Mouse (Mus musculus) hindbrain, embryonic 15.5 days (tissue): ENCODE measurements around the gene Med12l. TPM values are rescaled to one million over a fixed set of nuclear protein-coding genes. Genes with fewer than 3 reads are reported as not detected.

Experiments
- ATAC-seq: fragments of 200-750 bp; cut with Nextera tagmentation; 2 replicates; pipeline ENCODE4 v1.8.0; 2017; ENCODE audit warnings: low read depth, moderate number of reproducible peaks, moderate TSS enrichment; ENCODE audit not compliant: low FRiP score
- H3K27ac ChIP-seq: fragments of 300-500 bp; sonication (generic); replicated peaks from 2 replicates; pipeline ENCODE4 v1.5.1; 2015; ENCODE audit warnings: mild to moderate bottlenecking, inconsistent platforms
- H3K27me3 ChIP-seq: fragments of 300-500 bp; sonication (generic); 2 replicates; pipeline ENCODE4 v1.6.1; 2015; ENCODE audit warnings: control low read depth, inconsistent platforms
- H3K36me3 ChIP-seq: fragments of 300-500 bp; sonication (generic); 2 replicates; pipeline ENCODE4 v1.6.1; 2015; ENCODE audit warnings: control low read depth, inconsistent platforms
- H3K4me1 ChIP-seq: fragments of 300-500 bp; sonication (generic); replicated peaks from 2 replicates; pipeline ENCODE4 v1.6.1; 2015; ENCODE audit warnings: control low read depth, inconsistent platforms
- H3K4me2 ChIP-seq: fragments of 300-500 bp; sonication (generic); 2 replicates; pipeline ENCODE4 v1.6.1; 2015; ENCODE audit warnings: moderate library complexity, mild to moderate bottlenecking, inconsistent platforms
- H3K4me3 ChIP-seq: fragments of 300-500 bp; sonication (generic); 2 replicates; pipeline ENCODE4 v1.5.1; 2015; ENCODE audit warnings: mild to moderate bottlenecking, inconsistent platforms
- H3K9ac ChIP-seq: fragments of 300-500 bp; sonication (generic); 2 replicates; pipeline ENCODE4 v1.6.1; 2015; ENCODE audit warnings: inconsistent platforms
- H3K9me3 ChIP-seq: fragments of 300-500 bp; sonication (generic); 2 replicates; pipeline ENCODE4 v1.6.1; 2016; ENCODE audit warnings: control low read depth, inconsistent platforms
- WGBS: fragments of 180-500 bp; shearing (Covaris S2); methylation state at CpG from one replicate; pipeline ENCODE4 v1.1.7; 2015; 5-methylcytosine and 5-hydroxymethylcytosine counted together
- polyA plus RNA-seq: library from polyadenylated mRNA; unstranded; fragments of >200 nt; fragmentation: Nextera tagmentation; extraction: Ambion mirVana; gene quantifications from 2 replicates; pipeline ENCODE4 v1.2.1, GENCODE M21; 2015

The Med12l gene
- polyA plus RNA-seq, 1 experiment from 2014 or later = 4.2 TPM

DNA sequence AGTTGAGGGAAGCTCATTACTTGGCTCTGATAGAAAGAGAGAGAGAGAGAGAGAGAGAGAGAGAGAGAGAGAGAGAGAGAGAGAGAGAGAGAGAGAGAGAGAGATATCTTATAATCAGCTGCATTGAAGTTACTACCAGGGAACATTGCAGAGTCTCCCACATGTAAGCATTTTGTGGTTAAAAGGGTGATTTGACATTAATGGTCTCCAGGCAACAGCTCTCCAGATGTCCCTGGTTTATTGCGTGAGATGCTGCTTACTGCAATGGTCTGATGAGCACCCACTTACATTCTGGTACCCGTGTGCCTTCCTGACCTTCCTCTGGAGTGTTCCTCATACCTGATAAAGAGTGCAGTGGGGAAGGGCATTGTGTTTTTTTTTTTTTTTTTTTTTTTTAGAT, 149.3 kb downstream of the Med12l start:
- H3K27me3 ChIP-seq = no peaks in the 10 kb centered on the region
- H3K9ac ChIP-seq = no peak overlapping the region
- WGBS = 66% methylated on average over 2 of the region's 2 CpGs
- no peaks in the 10 kb centered on the region for H3K4me1 ChIP-seq
- H3K4me3 ChIP-seq = no peak overlapping the region
- H3K27ac ChIP-seq = no peak overlapping the region
- H3K36me3 ChIP-seq = no peaks in the 10 kb centered on the region
- H3K4me2 ChIP-seq = no peak overlapping the region
- H3K9me3 ChIP-seq = no peaks in the 10 kb centered on the region
- no peak for ATAC-seq

DNA sequence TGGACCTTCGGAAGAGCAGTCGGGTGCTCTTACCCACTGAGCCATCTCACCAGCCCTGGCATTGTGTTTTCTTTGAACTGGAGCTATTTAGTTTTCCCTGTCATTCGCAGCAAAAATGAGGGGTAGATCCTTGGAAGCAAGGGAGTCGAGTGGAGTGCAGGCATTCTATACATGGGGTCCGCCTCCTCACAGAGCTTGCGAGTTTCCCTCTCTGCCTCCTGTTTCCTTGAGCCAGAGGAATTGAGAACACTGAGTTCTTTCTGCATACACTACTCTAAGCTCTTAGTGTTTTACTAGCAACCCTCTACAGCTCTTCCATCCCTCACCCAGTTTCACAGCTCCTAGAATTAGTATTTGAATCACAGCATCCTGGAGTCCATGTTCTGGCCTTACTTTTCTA, 149.8 kb downstream of the Med12l start:
- Histone ChIP-seq H3K9me3 (no peaks in the 10 kb centered on the region), H3K27me3 (no peaks in the 10 kb centered on the region), H3K9ac (no peak overlapping the region), H3K27ac (no peak overlapping the region), H3K4me3 (no peak overlapping the region), H3K4me1 (no peaks in the 10 kb centered on the region), H3K4me2 (no peak overlapping the region), H3K36me3 (no peaks in the 10 kb centered on the region)
- 96% methylated on average over 6 of the region's 6 CpGs for WGBS
- no peak for ATAC-seq

DNA sequence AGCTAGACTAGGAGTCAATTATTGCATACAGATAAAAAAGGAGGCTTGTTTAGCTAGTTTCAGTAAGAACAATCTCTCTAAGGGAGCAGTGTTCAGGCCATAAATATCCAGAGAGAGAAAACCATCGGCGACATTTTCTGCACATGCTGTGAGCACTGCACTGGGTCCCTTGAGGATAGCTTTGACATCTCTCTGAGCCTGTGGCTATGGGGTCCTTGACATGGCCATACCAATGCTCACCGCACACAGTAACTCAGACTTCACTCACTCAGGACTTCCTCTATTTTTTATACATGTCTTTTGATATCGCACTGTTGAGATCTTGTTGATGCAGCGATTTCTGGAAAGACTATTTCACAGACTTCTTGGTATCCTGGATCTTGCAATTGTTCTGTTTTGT, 151.4 kb downstream of the Med12l start:
- 92% methylated on average over 5 of the region's 5 CpGs for WGBS
- no peak for ATAC-seq
- no peak overlapping the region for H3K4me3 ChIP-seq
- H3K27me3 ChIP-seq = no peaks in the 10 kb centered on the region
- H3K36me3 ChIP-seq = no peaks in the 10 kb centered on the region
- no peak overlapping the region for H3K27ac ChIP-seq
- H3K9ac ChIP-seq = no peak overlapping the region
- no peaks in the 10 kb centered on the region for H3K9me3 ChIP-seq
- no peak overlapping the region for H3K4me2 ChIP-seq
- no peaks in the 10 kb centered on the region for H3K4me1 ChIP-seq

DNA sequence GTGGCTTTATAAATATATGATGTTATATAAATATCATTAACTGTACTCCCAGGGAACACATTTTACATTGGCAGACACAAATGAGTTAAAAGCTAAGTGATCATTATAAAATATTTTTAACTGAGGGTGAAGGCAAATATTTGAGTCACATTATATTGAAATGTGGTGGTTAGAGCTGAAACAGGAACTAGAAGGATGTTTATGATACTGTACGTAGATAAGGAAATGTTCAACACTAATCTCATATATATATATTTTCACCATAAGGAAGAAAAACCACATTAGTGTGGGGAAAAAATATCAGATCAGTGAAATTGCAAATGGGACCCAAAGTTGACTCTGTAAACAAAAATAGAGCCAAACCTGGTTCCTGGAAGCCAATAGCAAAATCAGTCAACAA, 154.8 kb downstream of the Med12l start:
- Histone ChIP-seq H3K9ac (no peak overlapping the region), H3K4me1 (no peaks in the 10 kb centered on the region), H3K27ac (no peak overlapping the region), H3K4me2 (no peak overlapping the region), H3K9me3 (no peaks in the 10 kb centered on the region), H3K4me3 (no peak overlapping the region), H3K27me3 (no peaks in the 10 kb centered on the region), H3K36me3 (no peaks in the 10 kb centered on the region)
- no peak for ATAC-seq
- WGBS = 91% methylated on average over 1 of the region's 1 CpGs

DNA sequence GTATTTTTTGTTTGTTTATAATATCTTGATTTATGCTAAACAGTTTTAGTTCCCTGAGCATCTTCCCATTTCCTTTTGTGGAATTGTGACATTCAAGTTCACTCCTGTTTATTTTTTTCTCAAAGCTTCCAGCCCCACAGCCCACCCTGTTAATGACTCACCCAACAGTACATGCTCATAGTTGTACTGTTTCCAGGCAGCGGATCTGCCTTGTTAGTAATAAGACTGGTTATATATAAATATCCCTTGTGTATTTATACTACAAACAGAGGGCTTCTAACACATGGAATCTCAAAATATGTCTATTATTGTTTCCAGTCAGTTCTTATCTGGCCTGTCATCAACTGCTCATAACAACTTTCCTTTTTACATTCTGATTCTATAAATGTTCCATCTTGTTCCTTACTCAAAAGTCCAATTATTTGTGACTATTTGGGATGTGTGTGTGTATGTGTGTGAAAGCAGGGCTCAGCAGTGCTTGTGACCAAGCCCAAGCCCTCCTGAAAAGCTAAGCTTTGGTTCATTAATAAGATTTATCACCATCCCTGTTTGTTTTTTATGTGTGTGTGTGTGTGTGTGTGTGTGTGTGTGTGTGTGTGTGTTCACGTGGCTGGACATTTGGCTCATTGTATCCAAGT, 161.9 kb downstream of the Med12l start:
- H3K4me1 ChIP-seq = no peaks in the 10 kb centered on the region
- no peaks in the 10 kb centered on the region for H3K27me3 ChIP-seq
- no peak overlapping the region for H3K27ac ChIP-seq
- H3K4me3 ChIP-seq = no peak overlapping the region
- H3K4me2 ChIP-seq = no peak overlapping the region
- H3K36me3 ChIP-seq = no peaks in the 10 kb centered on the region
- WGBS = 81% methylated on average over 2 of the region's 2 CpGs
- H3K9ac ChIP-seq = no peak overlapping the region
- ATAC-seq = no peak
- no peaks in the 10 kb centered on the region for H3K9me3 ChIP-seq

DNA sequence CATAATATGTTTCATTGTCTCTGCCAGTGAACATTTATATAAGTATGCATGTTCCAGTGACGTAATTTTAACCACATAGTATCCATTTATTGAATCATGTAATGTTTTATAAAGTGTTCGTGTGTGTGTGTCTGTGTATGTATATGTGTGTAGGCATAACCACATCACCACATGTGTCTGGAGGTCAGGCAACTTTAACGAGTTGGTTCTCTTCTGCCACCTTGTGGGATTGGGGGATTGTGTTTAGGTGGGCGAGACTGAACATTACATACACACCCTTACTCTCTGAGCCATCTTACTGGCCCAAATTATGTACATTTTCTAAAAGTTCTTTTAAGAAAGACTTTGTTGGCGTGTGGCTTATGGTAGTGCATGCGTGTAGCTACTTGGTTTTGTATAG, 162.9 kb downstream of the Med12l start:
- no peak overlapping the region for H3K9ac ChIP-seq
- no peak for ATAC-seq
- H3K27ac ChIP-seq = no peak overlapping the region
- no peaks in the 10 kb centered on the region for H3K27me3 ChIP-seq
- no peaks in the 10 kb centered on the region for H3K4me1 ChIP-seq
- no peak overlapping the region for H3K4me2 ChIP-seq
- H3K9me3 ChIP-seq = no peaks in the 10 kb centered on the region
- no peaks in the 10 kb centered on the region for H3K36me3 ChIP-seq
- WGBS = 91% methylated on average over 6 of the region's 6 CpGs
- no peak overlapping the region for H3K4me3 ChIP-seq

DNA sequence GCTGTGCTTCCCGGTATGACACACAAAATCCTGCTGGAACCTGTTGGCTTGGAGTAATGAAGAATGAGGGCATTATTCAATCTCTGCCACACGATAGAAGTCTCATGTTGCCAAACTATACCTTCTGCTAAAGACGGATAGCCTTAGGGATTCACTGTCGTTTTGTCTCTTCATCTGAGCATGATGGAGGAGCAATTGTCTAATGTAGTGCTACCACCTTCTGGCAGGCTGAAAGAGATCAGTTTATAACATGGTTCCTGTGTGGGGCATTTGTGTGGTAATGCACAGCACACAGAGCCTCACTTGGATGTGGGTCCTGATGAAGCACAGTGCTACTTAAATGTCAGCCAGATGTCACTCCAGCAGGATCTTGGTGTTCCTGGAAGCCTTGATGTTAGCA, 163.6 kb downstream of the Med12l start:
- Histone ChIP-seq H3K27ac (no peak overlapping the region), H3K9ac (no peak overlapping the region), H3K4me3 (no peak overlapping the region), H3K4me1 (no peaks in the 10 kb centered on the region), H3K36me3 (no peaks in the 10 kb centered on the region), H3K4me2 (no peak overlapping the region), H3K27me3 (no peaks in the 10 kb centered on the region), H3K9me3 (no peaks in the 10 kb centered on the region)
- ATAC-seq = no peak
- 72% methylated on average over 4 of the region's 4 CpGs for WGBS

DNA sequence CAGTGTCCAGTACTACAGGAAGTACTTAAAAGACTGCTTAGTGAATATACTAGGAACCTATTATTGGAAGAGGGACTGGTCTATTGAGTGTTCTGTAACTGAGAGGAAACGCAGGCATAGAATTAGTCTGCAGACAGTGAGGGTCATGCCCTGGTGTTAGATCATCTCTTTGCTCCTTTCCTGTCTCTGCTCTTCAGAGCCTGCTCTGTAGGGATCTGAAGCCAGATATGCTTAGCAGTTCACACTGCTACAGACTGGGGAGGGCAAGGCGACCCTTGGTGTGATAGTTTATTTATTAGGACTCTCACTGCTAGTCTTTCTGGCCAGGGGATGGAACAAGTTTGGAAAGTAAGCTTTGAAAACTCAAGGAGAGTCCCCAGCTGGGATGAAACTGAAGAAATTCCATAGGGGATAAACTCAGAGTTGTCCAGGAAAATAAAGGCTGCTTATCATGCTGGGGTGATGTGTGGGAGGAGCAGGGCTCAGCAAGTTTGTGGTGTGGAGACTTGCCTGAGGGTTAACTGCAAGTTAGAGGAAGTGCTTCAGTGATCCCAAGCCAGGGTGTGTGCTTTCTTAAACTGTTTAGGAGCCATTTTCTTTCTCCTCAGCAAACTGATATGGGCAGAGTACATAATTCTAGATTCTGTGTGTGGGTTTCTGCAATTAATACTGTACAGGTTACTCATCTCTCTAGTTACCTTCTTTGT, 164.4 kb downstream of the Med12l start:
- Histone ChIP-seq H3K9ac (no peak overlapping the region), H3K9me3 (no peaks in the 10 kb centered on the region), H3K27me3 (no peaks in the 10 kb centered on the region), H3K36me3 (no peaks in the 10 kb centered on the region), H3K4me2 (no peak overlapping the region), H3K27ac (no peak overlapping the region), H3K4me1 (no peaks in the 10 kb centered on the region), H3K4me3 (no peak overlapping the region)
- ATAC-seq = no peak
- 75% methylated on average over 2 of the region's 2 CpGs for WGBS

DNA sequence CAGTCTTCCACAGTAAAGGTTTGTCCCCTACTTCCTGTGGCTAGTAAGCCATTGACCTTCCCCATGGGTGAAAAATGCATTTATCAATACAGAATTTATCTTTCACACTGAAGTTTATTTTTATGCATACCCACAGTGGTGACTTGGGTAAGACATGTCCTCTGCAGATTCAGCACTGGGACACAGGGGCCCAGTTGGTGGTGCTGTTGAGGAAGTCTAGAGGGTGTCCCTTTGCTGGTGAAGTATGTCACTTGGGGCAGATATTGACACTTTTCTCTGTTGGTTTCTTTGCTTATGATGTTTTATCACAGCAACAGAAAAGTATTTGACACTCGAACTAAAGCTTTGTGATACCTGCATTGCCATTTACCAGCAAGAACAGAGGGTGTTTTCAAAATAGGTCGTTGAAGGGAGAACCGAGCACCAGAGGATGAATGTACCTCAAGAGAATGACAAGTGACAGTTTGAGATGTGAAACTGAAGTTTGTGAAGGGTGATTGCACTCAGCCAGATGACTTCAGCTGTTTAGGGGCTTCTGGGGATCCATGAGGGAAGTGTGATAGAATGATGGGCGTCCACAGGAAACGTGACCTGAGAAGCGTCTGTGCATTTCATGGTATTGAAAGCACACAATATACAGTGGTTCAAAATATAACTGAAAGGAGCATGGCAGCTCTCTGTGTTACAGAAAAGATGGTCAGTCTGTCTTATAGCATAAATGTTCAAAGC, 169.0 kb downstream of the Med12l start:
- no peaks in the 10 kb centered on the region for H3K9me3 ChIP-seq
- H3K4me1 ChIP-seq = no peaks in the 10 kb centered on the region
- H3K4me2 ChIP-seq = no peak overlapping the region
- no peaks in the 10 kb centered on the region for H3K27me3 ChIP-seq
- H3K27ac ChIP-seq = no peak overlapping the region
- no peak overlapping the region for H3K4me3 ChIP-seq
- H3K9ac ChIP-seq = no peak overlapping the region
- 87% methylated on average over 6 of the region's 6 CpGs for WGBS
- H3K36me3 ChIP-seq = no peaks in the 10 kb centered on the region
- no peak for ATAC-seq

DNA sequence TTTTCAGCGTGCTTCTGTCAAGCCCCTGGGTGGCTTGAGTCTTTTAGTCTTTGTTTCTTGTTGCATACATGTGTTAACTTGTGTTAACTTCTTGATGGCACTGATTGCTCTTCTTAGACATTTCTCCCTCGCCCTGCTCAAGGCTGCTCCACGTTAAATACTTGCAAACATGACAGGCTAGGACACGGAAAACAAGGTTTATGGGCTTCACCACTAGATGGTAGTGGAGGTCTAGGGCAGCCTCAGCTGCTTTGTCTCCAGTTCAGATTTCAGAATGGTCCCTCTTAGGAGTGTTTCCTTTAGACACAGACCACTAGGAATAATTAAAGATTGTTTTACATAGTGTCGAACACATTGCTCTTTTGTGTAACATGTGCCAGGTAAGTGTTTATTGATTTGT, 169.6 kb downstream of the Med12l start:
- 47% methylated on average over 5 of the region's 5 CpGs for WGBS

DNA sequence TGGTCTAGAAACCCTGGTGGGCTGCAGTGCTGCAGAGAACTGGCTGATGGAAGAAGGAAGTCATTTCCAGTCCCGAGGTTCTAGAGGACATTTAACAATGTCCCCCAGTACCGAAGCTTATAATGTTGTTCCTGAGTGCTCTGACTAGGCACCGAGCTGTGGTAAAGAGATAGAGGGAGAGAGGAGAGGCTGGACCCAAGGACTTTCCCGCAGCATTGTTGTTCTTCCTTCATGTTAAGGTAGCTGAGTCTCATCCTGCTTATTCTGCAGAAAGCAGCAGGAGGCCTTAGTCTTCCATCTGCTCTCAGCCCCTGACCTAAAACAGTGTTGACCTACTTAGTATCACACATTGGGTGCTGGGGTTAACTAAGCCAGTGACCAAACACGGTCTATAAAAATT, 171.2 kb downstream of the Med12l start:
- 66% methylated on average over 5 of the region's 5 CpGs for WGBS
- no peak for ATAC-seq
- no peak overlapping the region for H3K4me3 ChIP-seq

More for the DNA sequence above, 169.6 kb downstream of the Med12l start:
- ATAC-seq = peak; percentile 83
- Histone ChIP-seq H3K9me3 (no peaks in the 10 kb centered on the region), H3K27ac (no peak overlapping the region), H3K4me3 (no peak overlapping the region), H3K4me2 (no peak overlapping the region), H3K4me1 (no peaks in the 10 kb centered on the region), H3K27me3 (no peaks in the 10 kb centered on the region), H3K9ac (no peak overlapping the region), H3K36me3 (no peaks in the 10 kb centered on the region)

DNA sequence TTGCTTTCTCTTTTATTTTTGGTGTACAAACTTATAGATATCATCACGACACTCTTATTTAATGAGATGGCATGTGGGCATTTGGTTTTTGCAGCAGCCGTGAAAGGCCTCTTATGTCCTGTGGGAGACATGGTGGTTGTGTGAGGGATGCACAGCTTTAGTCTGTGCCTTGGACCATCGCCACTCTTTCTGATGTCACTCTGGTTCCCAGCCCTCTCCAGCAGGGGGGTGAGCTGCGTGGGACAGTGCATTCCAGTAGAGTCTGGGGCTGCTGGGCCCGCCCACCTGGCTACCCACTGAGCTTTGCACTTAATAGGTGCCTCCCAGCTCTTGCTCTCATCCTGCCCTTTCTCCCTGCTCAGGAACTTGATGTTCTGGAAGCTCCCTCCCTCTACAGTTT, 175.5 kb downstream of the Med12l start:
- Histone ChIP-seq H3K27ac (no peak overlapping the region), H3K27me3 (no peaks in the 10 kb centered on the region), H3K9me3 (no peaks in the 10 kb centered on the region), H3K4me2 (no peak overlapping the region), H3K4me3 (no peak overlapping the region), H3K9ac (no peak overlapping the region), H3K4me1 (no peaks in the 10 kb centered on the region), H3K36me3 (no peaks in the 10 kb centered on the region)
- WGBS = 64% methylated on average over 5 of the region's 5 CpGs
- ATAC-seq = no peak

More for the DNA sequence above, 171.2 kb downstream of the Med12l start:
- H3K4me2 ChIP-seq = no peak overlapping the region
- H3K9ac ChIP-seq = no peak overlapping the region
- H3K9me3 ChIP-seq = no peaks in the 10 kb centered on the region
- H3K36me3 ChIP-seq = no peaks in the 10 kb centered on the region
- H3K4me1 ChIP-seq = no peaks in the 10 kb centered on the region
- no peak overlapping the region for H3K27ac ChIP-seq
- H3K27me3 ChIP-seq = no peaks in the 10 kb centered on the region
